Mouse (Mus musculus) hindbrain, embryonic 16.5 days (tissue): ENCODE results near the gene Nav2. TPM values are rescaled to one million over a fixed set of nuclear protein-coding genes. Genes with fewer than 3 reads are reported as not detected.

Experiments used
- ATAC-seq: fragments of 200-750 bp; cut with Nextera tagmentation; 2 replicates; pipeline ENCODE4 v1.8.0; 2017; ENCODE audit warnings: moderate TSS enrichment, moderate library complexity
- H3K27ac ChIP-seq: fragments of 300-500 bp; sonication (generic); 2 replicates; pipeline ENCODE4 v1.5.1; 2014; ENCODE audit warnings: low read depth, mild to moderate bottlenecking, control low read depth, low read length, moderate library complexity
- H3K27me3 ChIP-seq: fragments of 300-500 bp; sonication (generic); replicated peaks from 2 replicates; pipeline ENCODE4 v1.6.1; 2014; ENCODE audit warnings: low read length; ENCODE audit not compliant: control insufficient read depth, insufficient read depth
- H3K36me3 ChIP-seq: fragments of 300-500 bp; sonication (generic); 2 replicates; pipeline ENCODE4 v1.6.1; 2014; ENCODE audit warnings: mild to moderate bottlenecking, low read length, moderate library complexity, mixed read lengths; ENCODE audit not compliant: control insufficient read depth, insufficient read depth
- H3K4me1 ChIP-seq: fragments of 300-500 bp; sonication (generic); 2 replicates; pipeline ENCODE4 v1.6.1; 2014; ENCODE audit warnings: low read depth, low read length; ENCODE audit not compliant: control insufficient read depth, insufficient read depth
- H3K4me2 ChIP-seq: fragments of 300-500 bp; sonication (generic); 2 replicates; pipeline ENCODE4 v1.6.1; 2014; ENCODE audit warnings: mild to moderate bottlenecking, low read length, control low read depth, moderate library complexity
- H3K4me3 ChIP-seq: fragments of 300-500 bp; sonication (generic); 2 replicates; pipeline ENCODE4 v1.5.1; 2014; ENCODE audit warnings: mild to moderate bottlenecking, low read length, control low read depth, moderate library complexity
- H3K9ac ChIP-seq: fragments of 300-500 bp; sonication (generic); 2 replicates; pipeline ENCODE4 v1.6.1; 2014; ENCODE audit warnings: low read depth, mild to moderate bottlenecking, control low read depth, low read length, moderate library complexity
- H3K9me3 ChIP-seq: fragments of 300-500 bp; sonication (generic); 2 replicates; pipeline ENCODE4 v1.6.1; 2014; ENCODE audit warnings: mild to moderate bottlenecking, low read length, moderate library complexity; ENCODE audit not compliant: control insufficient read depth
- WGBS: fragments of 180-500 bp; shearing (Covaris S2); extraction: QIAGEN DNeasy Blood & Tissue Kit; methylation state at CpG from one replicate; pipeline ENCODE4 v1.1.7; 2014; 5-methylcytosine and 5-hydroxymethylcytosine counted together
- polyA plus RNA-seq: library from polyadenylated mRNA; unstranded; fragments of >200 nt; fragmentation: Nextera tagmentation; extraction: Ambion mirVana; gene quantifications from 2 replicates; pipeline ENCODE4 v1.2.1, GENCODE M21; 2015

Nav2 gene
- polyA plus RNA-seq, 1 experiment from 2014 or later = 27.9 TPM

DNA sequence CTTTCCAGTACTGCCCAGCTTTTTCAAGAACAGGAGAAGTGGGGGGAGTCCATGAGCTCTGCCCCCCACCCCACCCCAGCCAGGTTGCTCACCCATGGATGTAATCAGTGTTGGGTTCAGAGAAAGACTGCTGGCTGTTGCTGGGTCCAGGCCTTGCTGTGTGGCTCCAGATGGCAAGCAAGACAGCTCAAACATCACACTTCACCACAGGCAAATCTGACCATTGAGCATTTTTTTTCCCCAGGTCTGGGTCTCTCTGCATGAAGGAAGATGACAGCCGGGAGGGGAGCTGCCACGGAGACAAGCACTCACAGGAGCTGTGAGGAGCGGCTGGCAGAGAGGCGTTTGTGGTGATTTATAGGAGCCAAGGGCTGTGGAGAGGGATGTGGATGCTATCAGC is 55.0 kb downstream of the Nav2 start:
- Histone ChIP-seq H3K27ac (peak overlapping the region; percentile 40; the same call in 1 of the 2 replicates), H3K36me3 (no peaks in the 10 kb centered on the region), H3K4me2 (peak overlapping the region; percentile 81), H3K4me3 (peak overlapping the region; percentile 4; the same call in 1 of the 2 replicates), H3K4me1 (peaks cover 57% of the 10 kb centered on the region), H3K9me3 (no peaks in the 10 kb centered on the region), H3K9ac (peak overlapping the region; percentile 56), H3K27me3 (no peaks in the 10 kb centered on the region; the same call in 1 of the 2 replicates)
- 23% methylated on average over 4 of the region's 4 CpGs for WGBS
- no peak for ATAC-seq

DNA sequence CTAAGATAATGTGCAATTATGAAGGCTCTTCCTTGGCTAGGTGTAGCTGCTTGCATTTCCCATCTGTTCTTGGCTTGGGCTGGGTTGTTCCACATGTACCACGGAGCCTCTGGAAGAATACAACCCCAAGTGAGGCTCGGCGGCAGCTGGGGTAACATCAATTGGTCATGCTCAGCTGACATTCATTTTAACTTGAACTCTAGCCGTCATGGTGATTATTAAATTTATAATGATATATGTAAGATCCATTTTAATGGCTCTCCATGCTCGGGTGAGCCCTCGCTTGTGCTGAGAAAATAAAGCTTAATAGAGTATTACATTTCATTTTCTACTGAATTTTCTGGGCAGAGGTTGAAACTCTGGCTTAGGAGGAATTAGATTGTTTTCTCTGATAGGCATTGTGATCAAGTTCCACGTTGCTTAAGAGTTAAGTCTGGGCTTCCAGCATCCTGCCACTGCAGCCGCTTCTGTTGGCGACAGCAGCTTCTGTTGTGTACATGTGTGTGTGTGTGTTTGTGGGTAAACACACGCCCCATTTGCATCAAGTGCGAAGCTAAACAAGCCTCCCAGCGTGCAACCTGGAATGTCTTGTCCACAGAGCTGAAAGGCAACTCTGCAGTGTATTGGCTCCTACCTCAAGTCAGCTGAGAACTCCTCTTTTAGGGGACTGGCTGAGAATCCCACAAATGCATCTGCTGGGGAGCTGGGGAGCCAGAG is 57.4 kb downstream of the Nav2 start:
- ATAC-seq = peak; percentile 38
- H3K4me2 ChIP-seq = peak overlapping the region; percentile 50
- H3K9ac ChIP-seq = no peak overlapping the region
- 17% methylated on average over 12 of the region's 12 CpGs for WGBS
- H3K9me3 ChIP-seq = no peaks in the 10 kb centered on the region
- no peaks in the 10 kb centered on the region; the same call in 1 of the 2 replicates for H3K27me3 ChIP-seq
- H3K36me3 ChIP-seq = no peaks in the 10 kb centered on the region
- no peak overlapping the region for H3K27ac ChIP-seq
- peak overlapping the region; percentile 15 for H3K4me3 ChIP-seq
- peaks cover 55% of the 10 kb centered on the region for H3K4me1 ChIP-seq

DNA sequence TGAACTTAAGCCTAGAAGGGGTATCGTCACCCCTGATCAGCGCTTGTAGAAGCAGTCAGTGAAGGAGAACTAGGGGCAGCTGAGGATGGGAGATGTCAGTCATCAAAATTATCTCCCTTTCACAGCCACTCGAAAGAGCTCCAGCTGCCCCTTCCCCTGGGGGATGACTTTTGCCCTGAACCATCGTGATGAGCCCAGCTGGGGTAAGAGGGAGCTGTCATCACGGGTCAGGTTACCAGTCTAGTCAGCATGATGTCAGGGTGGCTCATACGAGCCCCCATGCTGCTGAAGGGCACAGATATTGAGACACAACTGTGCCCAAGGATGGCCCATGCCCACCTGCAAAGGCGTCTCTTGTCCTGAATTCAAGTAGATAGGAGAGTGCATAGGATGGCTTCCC is 72.5 kb downstream of the Nav2 start:
- Histone ChIP-seq H3K27ac (no peak overlapping the region), H3K9ac (no peak overlapping the region), H3K4me3 (no peak overlapping the region), H3K9me3 (no peaks in the 10 kb centered on the region), H3K36me3 (no peaks in the 10 kb centered on the region), H3K27me3 (no peaks in the 10 kb centered on the region), H3K4me1 (peaks cover 8% of the 10 kb centered on the region; the same call in 1 of the 2 replicates), H3K4me2 (no peak overlapping the region)
- ATAC-seq = no peak
- 43% methylated on average over 7 of the region's 7 CpGs for WGBS

DNA sequence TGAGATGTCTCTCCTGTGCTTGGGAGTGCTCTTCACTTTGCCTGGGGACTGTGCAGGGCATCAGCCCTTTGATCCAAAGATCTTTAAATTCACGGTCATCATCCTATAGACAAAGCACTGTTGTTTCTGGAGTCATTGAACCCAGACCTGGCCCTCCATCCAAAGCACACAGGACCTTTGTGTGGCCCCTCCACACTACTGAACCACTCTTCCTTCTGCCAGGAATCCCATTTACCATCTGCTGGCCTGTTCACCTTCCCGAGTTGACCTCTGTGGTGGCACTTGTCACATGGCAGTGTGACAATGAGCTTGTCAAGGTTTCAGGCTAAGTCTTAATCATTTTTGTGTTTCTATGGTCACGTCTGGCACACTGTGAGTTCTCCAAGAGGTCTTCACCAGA is 73.3 kb downstream of the Nav2 start:
- no peaks in the 10 kb centered on the region for H3K36me3 ChIP-seq
- peak; percentile 43; the same call in 1 of the 2 replicates for ATAC-seq

DNA sequence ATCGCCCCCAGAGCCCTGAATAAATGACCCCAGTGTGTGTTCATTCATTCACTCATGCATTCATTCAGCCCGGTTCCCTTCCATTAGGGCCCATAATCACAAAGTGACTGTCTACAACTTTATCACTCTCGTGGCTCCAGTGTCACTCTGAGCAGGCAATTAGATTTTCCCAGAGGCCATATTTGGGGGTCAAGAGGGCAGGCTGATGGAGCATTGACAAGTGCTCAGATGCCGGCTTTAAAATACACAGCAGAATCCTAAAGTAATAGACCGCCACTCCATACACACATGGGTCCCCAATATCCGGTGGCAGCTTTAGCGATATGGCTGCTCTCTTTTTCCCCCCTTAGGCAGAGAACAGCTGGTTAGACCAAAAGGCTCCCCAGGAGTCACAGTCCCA is 74.1 kb downstream of the Nav2 start:
- H3K4me2 ChIP-seq = no peak overlapping the region
- no peak overlapping the region for H3K9ac ChIP-seq
- ATAC-seq = no peak; the same call in 1 of the 2 replicates
- H3K9me3 ChIP-seq = no peaks in the 10 kb centered on the region
- H3K4me3 ChIP-seq = no peak overlapping the region
- no peaks in the 10 kb centered on the region for H3K36me3 ChIP-seq
- H3K27ac ChIP-seq = no peak overlapping the region
- no peaks in the 10 kb centered on the region for H3K27me3 ChIP-seq
- H3K4me1 ChIP-seq = peaks cover 8% of the 10 kb centered on the region; the same call in 1 of the 2 replicates
- WGBS = 54% methylated on average over 7 of the region's 7 CpGs

More for the DNA sequence above, 73.3 kb downstream of the Nav2 start:
- no peak overlapping the region for H3K4me3 ChIP-seq
- 27% methylated on average over 3 of the region's 3 CpGs for WGBS
- H3K27me3 ChIP-seq = no peaks in the 10 kb centered on the region
- H3K4me1 ChIP-seq = peaks cover 8% of the 10 kb centered on the region; the same call in 1 of the 2 replicates
- H3K9ac ChIP-seq = no peak overlapping the region
- no peaks in the 10 kb centered on the region for H3K9me3 ChIP-seq
- H3K4me2 ChIP-seq = no peak overlapping the region
- no peak overlapping the region for H3K27ac ChIP-seq

DNA sequence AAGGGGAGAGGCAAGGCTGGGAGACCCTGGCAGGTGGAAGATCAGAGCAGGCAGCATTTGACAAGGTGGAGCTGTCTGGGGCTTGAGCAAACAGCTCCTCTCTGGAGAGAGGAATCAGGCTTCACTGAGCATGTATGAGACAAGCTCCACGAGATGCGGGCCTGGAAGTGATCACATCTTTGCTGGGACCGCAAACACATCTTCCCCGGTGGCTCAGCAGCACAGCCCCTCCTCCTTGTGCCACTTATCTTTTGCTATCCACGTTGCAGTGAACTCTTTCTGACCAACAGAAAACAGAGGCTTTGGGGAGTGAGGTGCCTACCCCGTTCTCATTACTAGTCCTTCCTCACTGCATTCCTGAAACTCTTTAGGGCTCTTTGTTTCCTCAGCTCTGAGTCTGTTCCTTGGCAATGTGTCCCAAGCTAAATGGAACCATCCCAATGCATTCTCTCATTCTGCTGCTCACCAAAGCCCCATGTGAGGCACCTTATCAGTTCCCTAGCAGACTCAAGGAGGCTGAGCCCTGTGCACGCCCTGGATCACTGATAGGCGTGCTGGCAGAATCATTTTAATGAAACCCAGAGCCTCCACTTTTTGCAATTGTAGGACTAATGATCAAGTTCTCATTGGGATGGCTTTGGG is 83.5 kb downstream of the Nav2 start:
- H3K4me1 ChIP-seq = peaks cover 25% of the 10 kb centered on the region

DNA sequence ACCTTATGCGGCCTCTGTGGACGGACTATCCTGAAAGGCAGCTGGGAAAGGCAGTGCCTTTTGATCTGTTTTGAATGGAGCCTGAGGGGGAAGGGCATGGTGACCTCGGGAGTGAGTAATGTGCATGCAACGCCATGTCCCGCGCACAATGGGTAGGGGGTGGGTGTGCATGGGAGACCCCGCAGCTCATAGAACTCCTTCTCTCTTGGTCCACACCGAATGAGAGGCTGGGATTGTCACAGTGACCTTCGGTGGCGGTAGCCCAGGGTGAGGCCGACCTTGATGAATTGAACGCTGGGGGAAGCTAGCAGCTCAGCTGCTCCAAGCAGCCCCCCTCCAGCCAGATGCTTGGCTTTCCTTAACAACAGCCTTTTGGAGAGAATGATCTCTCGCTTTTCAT is 86.7 kb downstream of the Nav2 start:
- 8% methylated on average over 13 of the region's 13 CpGs for WGBS
- peak overlapping the region; percentile 40 for H3K27ac ChIP-seq
- no peaks in the 10 kb centered on the region for H3K9me3 ChIP-seq
- H3K4me1 ChIP-seq = peaks cover 29% of the 10 kb centered on the region
- H3K36me3 ChIP-seq = no peaks in the 10 kb centered on the region
- peak; percentile 70 for ATAC-seq
- H3K27me3 ChIP-seq = no peaks in the 10 kb centered on the region
- no peak overlapping the region for H3K4me3 ChIP-seq
- H3K4me2 ChIP-seq = peak overlapping the region; percentile 8; the same call in 1 of the 2 replicates
- H3K9ac ChIP-seq = peak overlapping the region; percentile 33; the same call in 1 of the 2 replicates

More for the DNA sequence above, 83.5 kb downstream of the Nav2 start:
- Histone ChIP-seq H3K27me3 (no peaks in the 10 kb centered on the region), H3K27ac (no peak overlapping the region), H3K36me3 (no peaks in the 10 kb centered on the region), H3K4me3 (no peak overlapping the region), H3K9me3 (no peaks in the 10 kb centered on the region), H3K4me2 (no peak overlapping the region), H3K9ac (no peak overlapping the region)
- no peak for ATAC-seq
- WGBS = 39% methylated on average over 8 of the region's 8 CpGs

DNA sequence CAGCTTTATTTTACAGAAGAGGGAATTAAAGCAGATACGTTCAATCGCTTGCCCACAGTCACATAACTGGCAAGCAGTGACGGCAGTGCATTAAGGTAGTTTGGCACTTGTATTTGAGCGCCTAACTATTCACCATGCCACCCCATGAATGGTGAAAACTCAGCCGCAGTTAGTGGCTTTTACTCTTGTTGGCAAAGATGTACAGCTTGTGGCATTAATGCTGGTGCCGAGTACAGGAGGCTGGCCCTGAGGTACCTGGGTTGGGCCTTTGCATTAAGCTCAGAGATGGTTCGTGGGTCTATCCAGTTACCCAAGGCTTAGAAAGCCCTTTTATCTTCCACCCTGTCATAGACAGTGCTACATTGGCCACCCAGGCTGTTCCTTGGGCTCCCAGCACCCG is 87.2 kb downstream of the Nav2 start:
- no peak overlapping the region for H3K4me2 ChIP-seq
- 30% methylated on average over 8 of the region's 8 CpGs for whole genome bisulfite sequencing
- ATAC-seq = no peak

DNA sequence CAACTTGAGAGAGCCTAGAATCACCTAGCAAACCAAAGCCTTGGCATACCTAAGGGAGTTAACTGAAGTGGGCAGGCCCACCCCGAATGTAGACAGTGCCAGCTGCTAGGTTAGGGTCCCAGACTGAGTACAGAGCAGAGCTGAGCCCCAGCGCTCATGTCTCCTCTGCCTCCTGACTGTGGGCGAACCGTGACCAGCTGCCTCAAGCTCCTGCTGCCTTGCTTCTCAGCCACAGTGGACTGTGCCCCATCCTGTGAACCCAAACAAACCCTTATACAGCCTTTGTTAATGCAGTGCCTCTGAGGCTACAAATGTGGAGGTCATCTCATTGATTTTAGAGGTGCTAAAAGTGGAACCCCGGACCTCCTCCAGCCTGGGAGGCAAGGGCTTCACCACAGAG is 88.3 kb downstream of the Nav2 start:
- no peak overlapping the region for H3K4me3 ChIP-seq
- no peaks in the 10 kb centered on the region for H3K9me3 ChIP-seq
- no peaks in the 10 kb centered on the region for H3K27me3 ChIP-seq
- 41% methylated on average over 5 of the region's 5 CpGs for WGBS
- no peak overlapping the region for H3K27ac ChIP-seq
- no peak overlapping the region for H3K4me2 ChIP-seq
- H3K4me1 ChIP-seq = peaks cover 27% of the 10 kb centered on the region
- no peaks in the 10 kb centered on the region for H3K36me3 ChIP-seq
- ATAC-seq = no peak
- no peak overlapping the region for H3K9ac ChIP-seq

More for the DNA sequence above, 87.2 kb downstream of the Nav2 start:
- H3K4me1 ChIP-seq = peaks cover 29% of the 10 kb centered on the region
- no peaks in the 10 kb centered on the region for H3K9me3 ChIP-seq
- H3K36me3 ChIP-seq = no peaks in the 10 kb centered on the region
- H3K27me3 ChIP-seq = no peaks in the 10 kb centered on the region
- H3K4me3 ChIP-seq = no peak overlapping the region
- no peak overlapping the region for H3K9ac ChIP-seq
- peak overlapping the region; percentile 40 for H3K27ac ChIP-seq
